Comparison of ENCODE assay signal across 13 mouse cellular contexts in genomic region chr2:155504440-155505355, GRCm38 (mm10). TPM values are rescaled to one million over a fixed set of nuclear protein-coding genes. Genes with fewer than 3 reads are reported as not detected.
DNase-seq lines count a peak whose midpoint lies in the region; ATAC-seq lines count a peak whose summit lies in the region.
"Had no signal": no experiment of that assay in that cellular context is flagged by ENCODE, and none has a peak within 500 bp of the region (broad histone marks: within the 10 kb centered on the region; RNA-seq: fewer than 3 reads in every experiment).

No protein-coding gene starts in this region.

- no peaks in the 10 kb centered on the region for H3K9me3 ChIP-seq in midbrain, embryonic 13.5 days
- no peaks in the 10 kb centered on the region for H3K9me3 ChIP-seq in midbrain, embryonic 16.5 days (replicated peaks; ENCODE audit: control insufficient read depth, low read length, poor library complexity, severe bottlenecking)
- H3K9me3 ChIP-seq: heart, embryonic 15.5 days; midbrain, embryonic 12.5 days had no signal

- H3K4me1 ChIP-seq in midbrain, embryonic 13.5 days (replicated peaks), result peaks cover 26% of the 10 kb centered on the region
- H3K4me1 ChIP-seq in midbrain, embryonic 16.5 days (ENCODE audit: control insufficient read depth, insufficient read depth, low read length), result no peaks in the 10 kb centered on the region; the same call in 1 of the 2 replicates

- no peak overlapping the region for H3K4me2 ChIP-seq in midbrain, embryonic 13.5 days (replicated peaks)
- no peak overlapping the region for H3K4me2 ChIP-seq in midbrain, embryonic 16.5 days (ENCODE audit: low read length)
- H3K4me2 ChIP-seq: heart, embryonic 15.5 days; midbrain, embryonic 12.5 days had no signal

- no peak overlapping the region; the same call in 1 of the 2 replicates for H3K9ac ChIP-seq in midbrain, embryonic 13.5 days (replicated peaks)
- H3K9ac ChIP-seq in midbrain, embryonic 16.5 days (ENCODE audit: low read depth, low read length), result no peak overlapping the region
- H3K9ac ChIP-seq: heart, embryonic 15.5 days; midbrain, embryonic 12.5 days had no signal

- no peak overlapping the region for H3K4me3 ChIP-seq in midbrain, embryonic 13.5 days (replicated peaks)
- no peak overlapping the region for H3K4me3 ChIP-seq in midbrain, embryonic 16.5 days (ENCODE audit: low read depth, low read length)
- H3K4me3 ChIP-seq: heart, embryonic 15.5 days; midbrain, embryonic 12.5 days had no signal

- intact Hi-C loops in gastrocnemius, postnatal 36 days (cut with DNase I), result no loop called here

- peak; percentile 53 for ATAC-seq in midbrain, embryonic 13.5 days
- ATAC-seq in midbrain, embryonic 16.5 days, result no peak
- ATAC-seq: activated CD4-positive, CD25-positive, alpha-beta regulatory T cell, adult 4 months had no signal

- H3K36me3 ChIP-seq in midbrain, embryonic 13.5 days, result peaks cover 57% of the 10 kb centered on the region
- H3K36me3 ChIP-seq in midbrain, embryonic 16.5 days (ENCODE audit: control insufficient read depth, insufficient read depth, low read length), result peaks cover 11% of the 10 kb centered on the region
- H3K36me3 ChIP-seq: heart, embryonic 15.5 days had no signal

- peak; percentile 29 for DNase-seq in gastrocnemius, adult 18-20 months (ENCODE audit: low spot score)
- DNase-seq in gastrocnemius, postnatal 25 days, result no peak
- DNase-seq in kidney, postnatal 10 days, result peak; percentile 39
- peak; percentile 67 for DNase-seq in retina, postnatal 7 days (ENCODE audit: low read depth, low spot score)
- no peak for DNase-seq in adrenal gland, adult (ENCODE audit: inconsistent age in 2 of 2, low spot score in 1 of 2)
- DNase-seq in gastrocnemius, postnatal 36 days, result no peak

- WGBS in midbrain, embryonic 13.5 days, result 51% methylated on average over 13 of the region's 13 CpGs
- WGBS in midbrain, embryonic 16.5 days, result 45% methylated on average over 13 of the region's 13 CpGs

- H3K27me3 ChIP-seq in midbrain, embryonic 13.5 days, result no peaks in the 10 kb centered on the region
- H3K27me3 ChIP-seq in midbrain, embryonic 16.5 days (ENCODE audit: control insufficient read depth, insufficient read depth, low read depth, low read length), result no peaks in the 10 kb centered on the region
- H3K27me3 ChIP-seq: CH12.LX; heart, embryonic 15.5 days; midbrain, embryonic 12.5 days had no signal

- H3K27ac ChIP-seq in midbrain, embryonic 13.5 days, result peak overlapping the region; percentile 17; the same call in 1 of the 2 replicates
- no peak overlapping the region for H3K27ac ChIP-seq in midbrain, embryonic 16.5 days (ENCODE audit: low read length)
- H3K27ac ChIP-seq: heart, embryonic 15.5 days; kidney, postnatal 0 days; midbrain, embryonic 12.5 days had no signal

RNA-seq across cellular contexts. Expression of gene Acss2, which starts 13.1 kb away (rescaled TPM):
- total RNA-seq in gastrocnemius, adult 18-20 months (2021), result 10 to 100 TPM; 24.7 to 47.8 TPM
- total RNA-seq in gastrocnemius, postnatal 25 days (2021), result 10 to 100 TPM; 27.0 to 31.2 TPM
- 27.5 and 28.0 TPM in 2 replicates for polyA plus RNA-seq in midbrain, embryonic 13.5 days (2015; fragmentation: Nextera tagmentation; extraction: Ambion mirVana)
- 23.9 TPM in 2 replicates for polyA plus RNA-seq in midbrain, embryonic 16.5 days (2015; fragmentation: Nextera tagmentation; extraction: Ambion mirVana)
- total RNA-seq in gastrocnemius, postnatal 36 days (2021), result 10 to 100 TPM; 29.2 to 33.5 TPM

RNA-seq across cellular contexts. Expression of gene Ggt7, which starts 13.3 kb away (rescaled TPM):
- 1 to 10 TPM; 1.1 to 1.4 TPM for total RNA-seq in gastrocnemius, adult 18-20 months (2021)
- under 1 TPM; 0.41 to 0.80 TPM for total RNA-seq in gastrocnemius, postnatal 25 days (2021)
- 62.3 and 65.0 TPM in 2 replicates for polyA plus RNA-seq in midbrain, embryonic 13.5 days (2015; fragmentation: Nextera tagmentation; extraction: Ambion mirVana)
- 78.9 and 83.3 TPM in 2 replicates for polyA plus RNA-seq in midbrain, embryonic 16.5 days (2015; fragmentation: Nextera tagmentation; extraction: Ambion mirVana)
- under 1 TPM; 0.82 to 0.86 TPM for total RNA-seq in gastrocnemius, postnatal 36 days (2021)

RNA-seq across cellular contexts. Expression of gene Ncoa6, which starts 31.0 kb away (rescaled TPM):
- 10 to 100 TPM; 11.6 to 11.8 TPM for total RNA-seq in gastrocnemius, adult 18-20 months (2021)
- total RNA-seq in gastrocnemius, postnatal 25 days (2021), result 10 to 100 TPM; 13.0 to 13.8 TPM
- 30.0 and 34.5 TPM in 2 replicates for polyA plus RNA-seq in midbrain, embryonic 13.5 days (2015; fragmentation: Nextera tagmentation; extraction: Ambion mirVana)
- 22.7 and 26.6 TPM in 2 replicates for polyA plus RNA-seq in midbrain, embryonic 16.5 days (2015; fragmentation: Nextera tagmentation; extraction: Ambion mirVana)
- 10 to 100 TPM; 14.0 to 17.0 TPM for total RNA-seq in gastrocnemius, postnatal 36 days (2021)

Comparison
In these comparisons a context has a peak if more than half of its experiments do, and no peak if none do; other contexts are left out.
1. DNase-seq: peak in gastrocnemius, adult 18-20 months (single experiment), kidney, postnatal 10 days (single experiment) and retina, postnatal 7 days (single experiment); none in gastrocnemius, postnatal 25 days (single experiment), adrenal gland, adult (0 of 2) and gastrocnemius, postnatal 36 days (0 of 2).